In the genomic region with DNA sequence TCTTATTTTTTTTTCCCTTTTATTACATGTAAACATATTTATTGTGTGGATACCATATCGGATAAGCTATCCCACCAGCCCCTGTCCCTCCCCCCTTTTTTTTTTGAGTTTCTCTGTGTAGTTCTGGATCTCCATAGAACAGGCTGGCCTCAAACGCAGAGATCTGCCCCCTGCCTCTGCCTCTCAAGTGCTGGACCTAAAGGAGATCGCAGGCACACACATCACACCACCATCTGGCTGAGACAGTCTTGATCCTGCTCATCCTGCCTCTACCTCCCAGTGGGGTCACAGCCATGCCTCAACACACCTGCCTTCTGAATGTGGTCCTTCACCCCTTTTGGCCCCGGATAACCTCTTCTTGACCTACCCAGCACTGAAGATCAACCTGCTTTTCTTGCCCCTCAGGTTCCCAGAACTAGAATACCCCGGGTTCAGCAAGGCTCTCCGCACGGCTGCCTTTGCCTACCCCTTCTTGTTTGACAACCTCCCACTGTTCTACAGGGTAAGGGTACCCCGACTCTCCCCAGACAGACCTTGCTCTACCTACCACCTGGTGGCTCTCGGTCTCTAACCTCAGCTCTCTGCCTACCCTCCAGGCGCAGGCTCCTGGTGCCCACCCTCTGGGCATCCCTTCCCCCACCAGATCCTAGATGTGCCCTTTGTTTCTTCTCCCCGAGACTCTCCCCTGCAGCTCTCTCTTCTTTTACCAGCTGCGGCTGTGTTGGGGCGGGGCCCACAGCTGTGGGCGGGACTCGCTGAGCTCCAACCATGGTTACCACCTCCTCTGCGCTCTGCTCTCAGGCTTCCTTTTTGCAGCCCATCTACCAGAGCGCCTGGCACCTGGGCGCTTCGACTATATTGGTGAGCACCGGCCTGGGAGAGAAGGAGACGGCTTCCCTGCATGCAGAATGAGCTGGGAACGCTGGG, we compare ENCODE assay signal across 10 mouse cellular contexts. TPM values are rescaled to one million over a fixed set of nuclear protein-coding genes. Genes with fewer than 3 reads are reported as not detected.
DNase-seq lines count a peak whose midpoint lies in the region; ATAC-seq lines count a peak whose summit lies in the region.
"Not testable (repeated sequence)": the region's sequence is repeated elsewhere in the genome, so short reads cannot be mapped to it uniquely, and the experiment has no call there.
"Had no signal": no experiment of that assay in that cellular context is flagged by ENCODE, and none has a peak within 500 bp of the region (broad histone marks: within the 10 kb centered on the region; RNA-seq: fewer than 3 reads in every experiment).

No protein-coding gene starts in this region.

- 0 out of 2 replicates have a peak overlapping the region, but pooled peaks have one; percentile 37 for H3K9ac ChIP-seq in embryonic facial prominence, embryonic 11.5 days (replicated peaks; ENCODE audit: low read length)
- not testable (repeated sequence) for H3K9ac ChIP-seq in heart, embryonic 11.5 days (ENCODE audit: low read depth, low read length); intestine, embryonic 14.5 days (ENCODE audit: low read length)
- peak overlapping the region; percentile 20; the same call in 1 of the 2 replicates for H3K9ac ChIP-seq in limb, embryonic 13.5 days
- H3K9ac ChIP-seq in neural tube, embryonic 14.5 days (replicated peaks; ENCODE audit: low read depth, low read length) = peak overlapping the region; percentile 32; the same call in 1 of the 2 replicates

- not testable (repeated sequence) for H3K27me3 ChIP-seq in embryonic facial prominence, embryonic 11.5 days (ENCODE audit: control insufficient read depth, insufficient read depth, low read length); heart, embryonic 11.5 days (ENCODE audit: control insufficient read depth, insufficient read depth, low read length); intestine, embryonic 14.5 days (replicated peaks; ENCODE audit: control insufficient read depth, insufficient read depth, low read length); limb, embryonic 13.5 days; neural tube, embryonic 14.5 days (ENCODE audit: control insufficient read depth, insufficient read depth, low read length)

- not testable (repeated sequence) for H3K9me3 ChIP-seq in embryonic facial prominence, embryonic 11.5 days (replicated peaks; ENCODE audit: control insufficient read depth, low read length); heart, embryonic 11.5 days (replicated peaks; ENCODE audit: control insufficient read depth, low read length); intestine, embryonic 14.5 days (ENCODE audit: control insufficient read depth, low read length); limb, embryonic 13.5 days; neural tube, embryonic 14.5 days (ENCODE audit: control insufficient read depth, low read length)

- WGBS in embryonic facial prominence, embryonic 11.5 days = 10% methylated on average over 17 of the region's 22 CpGs
- 9% methylated on average over 19 of the region's 22 CpGs for WGBS in heart, embryonic 11.5 days (ENCODE audit: insufficient replicate concordance)
- 10% methylated on average over 16 of the region's 22 CpGs for WGBS in intestine, embryonic 14.5 days
- WGBS in limb, embryonic 13.5 days = 9% methylated on average over 21 of the region's 22 CpGs
- 7% methylated on average over 19 of the region's 22 CpGs for WGBS in neural tube, embryonic 14.5 days

- ATAC-seq in embryonic facial prominence, embryonic 11.5 days (replicated peaks; ENCODE audit: insufficient number of reproducible peaks, low FRiP score, low TSS enrichment, low read depth) = peak; percentile 67
- ATAC-seq in heart, embryonic 11.5 days (replicated peaks; ENCODE audit: insufficient number of reproducible peaks, low FRiP score, low TSS enrichment) = peak; percentile 58
- ATAC-seq in intestine, embryonic 14.5 days (replicated peaks; ENCODE audit: low FRiP score, low TSS enrichment, low read depth) = peak; percentile 83
- peak; percentile 88 for ATAC-seq in limb, embryonic 13.5 days (ENCODE audit: low FRiP score, low read depth)
- peak; percentile 86 for ATAC-seq in megakaryocyte, adult 5-6 weeks (ENCODE audit: poor library complexity, severe bottlenecking)
- peak; percentile 87 for ATAC-seq in neural tube, embryonic 14.5 days (ENCODE audit: low read depth)

- peak; percentile 23 for DNase-seq in Muller cell, postnatal 12 days (ENCODE audit: inconsistent ontology term)
- peak; percentile 74 for DNase-seq in embryonic facial prominence, embryonic 11.5 days (ENCODE audit: low spot score)
- peak; percentile 67 for DNase-seq in intestine, embryonic 14.5 days (ENCODE audit: low spot score)
- peak; percentile 83 for DNase-seq in thymus, postnatal 14 days

- H3K4me2 ChIP-seq in embryonic facial prominence, embryonic 11.5 days (ENCODE audit: low read depth, low read length) = peak overlapping the region; percentile 45
- peak overlapping the region; percentile 48 for H3K4me2 ChIP-seq in heart, embryonic 11.5 days
- H3K4me2 ChIP-seq in intestine, embryonic 14.5 days (ENCODE audit: low read length) = peak overlapping the region; percentile 41
- peak overlapping the region; percentile 62 for H3K4me2 ChIP-seq in limb, embryonic 13.5 days (replicated peaks)
- peak overlapping the region; percentile 41 for H3K4me2 ChIP-seq in neural tube, embryonic 14.5 days (ENCODE audit: low read depth, low read length)

- not testable (repeated sequence) for H3K4me1 ChIP-seq in embryonic facial prominence, embryonic 11.5 days (ENCODE audit: control insufficient read depth, insufficient read depth, low read length); heart, embryonic 11.5 days (ENCODE audit: control insufficient read depth, insufficient read depth, low read length); intestine, embryonic 14.5 days (replicated peaks; ENCODE audit: control insufficient read depth, insufficient read depth, low read length); limb, embryonic 13.5 days; neural tube, embryonic 14.5 days (ENCODE audit: control insufficient read depth, insufficient read depth, low read length)

- H3K36me3 ChIP-seq in embryonic facial prominence, embryonic 11.5 days (replicated peaks; ENCODE audit: control insufficient read depth, insufficient read depth, low read depth, low read length); heart, embryonic 11.5 days (ENCODE audit: control insufficient read depth, insufficient read depth, low read length); intestine, embryonic 14.5 days (ENCODE audit: control insufficient read depth, insufficient read depth, low read length); limb, embryonic 13.5 days; neural tube, embryonic 14.5 days (ENCODE audit: control insufficient read depth, insufficient read depth, low read length): not testable (repeated sequence)

- not testable (repeated sequence) for H3K27ac ChIP-seq in embryonic facial prominence, embryonic 11.5 days (replicated peaks; ENCODE audit: low read depth, low read length); heart, embryonic 11.5 days (ENCODE audit: low read depth, low read length); intestine, embryonic 14.5 days (ENCODE audit: low read depth)
- H3K27ac ChIP-seq in limb, embryonic 13.5 days = peak overlapping the region; percentile 48; the same call in 1 of the 2 replicates
- peak overlapping the region; percentile 75 for H3K27ac ChIP-seq in neural tube, embryonic 14.5 days (ENCODE audit: low read depth, low read length)

- H3K4me3 ChIP-seq in embryonic facial prominence, embryonic 11.5 days (ENCODE audit: low read depth, low read length); heart, embryonic 11.5 days (ENCODE audit: low read depth, low read length): not testable (repeated sequence)
- peak overlapping the region; percentile 8; the same call in 1 of the 2 replicates for H3K4me3 ChIP-seq in intestine, embryonic 14.5 days (ENCODE audit: low read depth, low read length)
- H3K4me3 ChIP-seq in limb, embryonic 13.5 days = peak overlapping the region; percentile 34
- peak overlapping the region; percentile 12; the same call in 1 of the 2 replicates for H3K4me3 ChIP-seq in neural tube, embryonic 14.5 days (ENCODE audit: low read depth, low read length)

RNA-seq across cellular contexts. Expression of gene Bglap, which starts 2.6 kb away (rescaled TPM):
- polyA plus RNA-seq in embryonic facial prominence, embryonic 11.5 days (2014; fragmentation: Nextera tagmentation; extraction: Ambion mirVana) = 0.57 TPM in 1 of 2 replicates, not detected in the other
- polyA plus RNA-seq in heart, embryonic 11.5 days (2014; fragmentation: Nextera tagmentation; extraction: Ambion mirVana) = not detected in 2 replicates
- polyA plus RNA-seq in intestine, embryonic 14.5 days (2014; fragmentation: Nextera tagmentation; extraction: Ambion mirVana) = 0.64 TPM in 1 of 2 replicates, not detected in the other
- 0.63 TPM in 1 of 2 replicates, not detected in the other for polyA plus RNA-seq in limb, embryonic 13.5 days (2015; fragmentation: Nextera tagmentation; extraction: Ambion mirVana)
- 0.93 and 1.5 TPM in 2 replicates for total RNA-seq in megakaryocyte, adult 5-6 weeks (2015)
- 5.0 and 6.3 TPM in 2 replicates for total RNA-seq in megakaryocyte, adult 5-6 weeks (2017)
- not detected in 2 replicates for polyA plus RNA-seq in neural tube, embryonic 14.5 days (2014; fragmentation: Nextera tagmentation; extraction: Ambion mirVana)
- total RNA-seq: heart, postnatal 10 days had no signal

RNA-seq across cellular contexts. Expression of gene Bglap2, which starts 3.2 kb away (rescaled TPM):
- not detected in 2 replicates for polyA plus RNA-seq in embryonic facial prominence, embryonic 11.5 days (2014; fragmentation: Nextera tagmentation; extraction: Ambion mirVana)
- not detected in 2 replicates for polyA plus RNA-seq in heart, embryonic 11.5 days (2014; fragmentation: Nextera tagmentation; extraction: Ambion mirVana)
- polyA plus RNA-seq in intestine, embryonic 14.5 days (2014; fragmentation: Nextera tagmentation; extraction: Ambion mirVana) = not detected in 2 replicates
- not detected in 2 replicates for polyA plus RNA-seq in limb, embryonic 13.5 days (2015; fragmentation: Nextera tagmentation; extraction: Ambion mirVana)
- total RNA-seq in megakaryocyte, adult 5-6 weeks (2015) = 0.84 TPM in 1 of 2 replicates, not detected in the other
- 0.66 TPM in 1 of 2 replicates, not detected in the other for total RNA-seq in megakaryocyte, adult 5-6 weeks (2017)
- polyA plus RNA-seq in neural tube, embryonic 14.5 days (2014; fragmentation: Nextera tagmentation; extraction: Ambion mirVana) = not detected in 2 replicates
- total RNA-seq: heart, postnatal 10 days; layer of hippocampus, postnatal 14 days had no signal

RNA-seq across cellular contexts. Expression of gene Bglap3, which starts 9.1 kb away (rescaled TPM):
- polyA plus RNA-seq in embryonic facial prominence, embryonic 11.5 days (2014; fragmentation: Nextera tagmentation; extraction: Ambion mirVana) = 0.32 TPM in 1 of 2 replicates, not detected in the other
- not detected in 2 replicates for polyA plus RNA-seq in heart, embryonic 11.5 days (2014; fragmentation: Nextera tagmentation; extraction: Ambion mirVana)
- 0.28 and 0.30 TPM in 2 replicates for polyA plus RNA-seq in intestine, embryonic 14.5 days (2014; fragmentation: Nextera tagmentation; extraction: Ambion mirVana)
- polyA plus RNA-seq in limb, embryonic 13.5 days (2015; fragmentation: Nextera tagmentation; extraction: Ambion mirVana) = 0.37 TPM in 1 of 2 replicates, not detected in the other
- total RNA-seq in megakaryocyte, adult 5-6 weeks (2015) = not detected in 2 replicates
- not detected in 2 replicates for total RNA-seq in megakaryocyte, adult 5-6 weeks (2017)
- 0.28 TPM in 1 of 2 replicates, not detected in the other for polyA plus RNA-seq in neural tube, embryonic 14.5 days (2014; fragmentation: Nextera tagmentation; extraction: Ambion mirVana)
- total RNA-seq: heart, postnatal 10 days; layer of hippocampus, postnatal 14 days had no signal

RNA-seq across cellular contexts. Expression of gene Paqr6, which starts 17.3 kb away (rescaled TPM):
- 0.60 and 0.82 TPM in 2 replicates for polyA plus RNA-seq in embryonic facial prominence, embryonic 11.5 days (2014; fragmentation: Nextera tagmentation; extraction: Ambion mirVana)
- 2.7 and 3.0 TPM in 2 replicates for polyA plus RNA-seq in heart, embryonic 11.5 days (2014; fragmentation: Nextera tagmentation; extraction: Ambion mirVana)
- polyA plus RNA-seq in intestine, embryonic 14.5 days (2014; fragmentation: Nextera tagmentation; extraction: Ambion mirVana) = 1.5 and 2.4 TPM in 2 replicates
- polyA plus RNA-seq in limb, embryonic 13.5 days (2015; fragmentation: Nextera tagmentation; extraction: Ambion mirVana) = 7.6 and 8.7 TPM in 2 replicates
- total RNA-seq in megakaryocyte, adult 5-6 weeks (2015) = not detected in 2 replicates
- not detected in 2 replicates for total RNA-seq in megakaryocyte, adult 5-6 weeks (2017)
- 0.35 and 1.6 TPM in 2 replicates for polyA plus RNA-seq in neural tube, embryonic 14.5 days (2014; fragmentation: Nextera tagmentation; extraction: Ambion mirVana)

RNA-seq across cellular contexts. Expression of gene Pmf1, which starts 28.5 kb away (rescaled TPM):
- 157 and 161 TPM in 2 replicates for polyA plus RNA-seq in embryonic facial prominence, embryonic 11.5 days (2014; fragmentation: Nextera tagmentation; extraction: Ambion mirVana)
- polyA plus RNA-seq in heart, embryonic 11.5 days (2014; fragmentation: Nextera tagmentation; extraction: Ambion mirVana) = 115 and 118 TPM in 2 replicates
- polyA plus RNA-seq in intestine, embryonic 14.5 days (2014; fragmentation: Nextera tagmentation; extraction: Ambion mirVana) = 150 and 154 TPM in 2 replicates
- polyA plus RNA-seq in limb, embryonic 13.5 days (2015; fragmentation: Nextera tagmentation; extraction: Ambion mirVana) = 125 and 127 TPM in 2 replicates
- 115 and 131 TPM in 2 replicates for total RNA-seq in megakaryocyte, adult 5-6 weeks (2015)
- 78.5 and 81.9 TPM in 2 replicates for total RNA-seq in megakaryocyte, adult 5-6 weeks (2017)
- 19.3 and 22.2 TPM in 2 replicates for polyA plus RNA-seq in neural tube, embryonic 14.5 days (2014; fragmentation: Nextera tagmentation; extraction: Ambion mirVana)

Comparison
In these comparisons a context has a peak if more than half of its experiments do, and no peak if none do; other contexts are left out.
1. DNase-seq: peak in every context shown above with its lines; median percentile 83 in thymus, postnatal 14 days; 74 in embryonic facial prominence, embryonic 11.5 days; 67 in intestine, embryonic 14.5 days; 23 in Muller cell, postnatal 12 days.